Mouse (Mus musculus) limb, embryonic 14.5 days (tissue): ENCODE results near the gene Cd200r4. TPM values are rescaled to one million over a fixed set of nuclear protein-coding genes. Genes with fewer than 3 reads are reported as not detected.

Experiments
- ATAC-seq: fragments of 200-750 bp; cut with Nextera tagmentation; 2 replicates; pipeline ENCODE4 v1.8.0; 2017; ENCODE audit warnings: low read depth, moderate number of reproducible peaks, moderate TSS enrichment; ENCODE audit not compliant: low FRiP score
- DNase-seq: peaks from one replicate; pipeline ENCODE4 v3.0.0-alpha.2; 2015; ENCODE audit warnings: low spot score
- H3K27ac ChIP-seq: fragments of 300-500 bp; sonication (generic); replicated peaks from 2 replicates; pipeline ENCODE4 v1.5.1; 2014; ENCODE audit warnings: low read depth, mild to moderate bottlenecking, low read length, moderate library complexity, mixed read lengths
- H3K27me3 ChIP-seq: fragments of 300-500 bp; sonication (generic); 2 replicates; pipeline ENCODE4 v1.6.1; 2014; ENCODE audit warnings: low read length, mixed read lengths; ENCODE audit not compliant: control insufficient read depth, insufficient read depth
- H3K36me3 ChIP-seq: fragments of 300-500 bp; sonication (generic); 2 replicates; pipeline ENCODE4 v1.6.1; 2014; ENCODE audit warnings: mild to moderate bottlenecking, low read length, moderate library complexity, mixed read lengths; ENCODE audit not compliant: control insufficient read depth, insufficient read depth
- H3K4me1 ChIP-seq: fragments of 300-500 bp; sonication (generic); 2 replicates; pipeline ENCODE4 v1.6.1; 2014; ENCODE audit warnings: antibody characterized with exemption, low read length, mixed read lengths; ENCODE audit not compliant: control insufficient read depth, insufficient read depth
- H3K4me2 ChIP-seq: fragments of 300-500 bp; sonication (generic); replicated peaks from 2 replicates; pipeline ENCODE4 v1.6.1; 2014; ENCODE audit warnings: low read depth, mild to moderate bottlenecking, low read length, moderate library complexity; ENCODE audit not compliant: severe bottlenecking
- H3K4me3 ChIP-seq: fragments of 300-500 bp; sonication (generic); replicated peaks from 2 replicates; pipeline ENCODE4 v1.5.1; 2014; ENCODE audit warnings: low read length
- H3K9ac ChIP-seq: fragments of 300-500 bp; sonication (generic); 2 replicates; pipeline ENCODE4 v1.6.1; 2014; ENCODE audit warnings: mild to moderate bottlenecking, low read depth, low read length, moderate library complexity; ENCODE audit not compliant: severe bottlenecking
- H3K9me3 ChIP-seq: fragments of 300-500 bp; sonication (generic); 2 replicates; pipeline ENCODE4 v1.6.1; 2016; ENCODE audit warnings: low read length; ENCODE audit not compliant: control insufficient read depth
- POLR2A ChIP-seq: fragments of 200-500 bp; IDR thresholded peaks from 2 replicates; pipeline ENCODE4 v1.8.0; 2012; ENCODE audit warnings: inconsistent platforms, mild to moderate bottlenecking, moderate library complexity, borderline replicate concordance; ENCODE audit not compliant: insufficient read depth, insufficient read length; ENCODE audit errors: extremely low read depth
- WGBS: fragments of 180-500 bp; shearing (Covaris S2); extraction: QIAGEN DNeasy Blood & Tissue Kit; methylation state at CpG from one replicate; pipeline ENCODE4 v1.1.7; 2014; 5-methylcytosine and 5-hydroxymethylcytosine counted together
- polyA plus RNA-seq, 2 experiments: library from polyadenylated mRNA; depleted of rRNA in 1 of 2; stranded (reverse) in 1 of 2; unstranded in 1 of 2; fragments of >200 nt; fragmentation: Nextera tagmentation in 1 of 2; extraction: Ambion mirVana in 1 of 2; gene quantifications; 2 replicates each; pipeline versions ENCODE4 v1.2.1 to v1.2.3; 2012 to 2014

Cd200r4 gene
- polyA plus RNA-seq, 2 experiments, result 0.43 to 0.57 TPM

DNA sequence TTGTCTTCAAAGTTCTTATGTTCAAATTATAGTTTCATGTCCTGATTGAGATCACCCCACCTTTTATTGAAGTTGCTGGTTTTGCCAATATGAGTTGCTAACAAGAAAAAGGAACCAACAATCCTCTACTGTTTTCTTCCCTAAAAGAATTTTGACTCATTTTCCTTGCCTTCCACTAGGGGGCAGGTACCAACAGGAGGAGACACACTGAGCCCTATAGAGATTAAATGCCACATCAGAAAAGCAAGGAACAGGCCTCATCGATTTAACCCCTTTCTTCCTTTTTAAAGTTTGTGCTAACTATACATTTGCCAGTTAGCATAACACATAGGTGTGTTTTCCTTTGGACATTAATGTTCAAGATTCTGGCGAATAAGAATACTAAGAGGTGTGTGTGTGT, 43.6 kb upstream of the Cd200r4 start:
- ATAC-seq (no peak), DNase-seq (peak; percentile 25)
- no peaks in the 10 kb centered on the region for H3K4me1 ChIP-seq
- H3K4me2 ChIP-seq, result no peak overlapping the region
- H3K9ac ChIP-seq, result no peak overlapping the region
- no peak for TF ChIP-seq POLR2A
- no peaks in the 10 kb centered on the region for H3K9me3 ChIP-seq
- WGBS, result 47% methylated on average over 2 of the region's 2 CpGs
- H3K36me3 ChIP-seq, result no peaks in the 10 kb centered on the region
- H3K4me3 ChIP-seq, result no peak overlapping the region
- no peak overlapping the region for H3K27ac ChIP-seq
- no peaks in the 10 kb centered on the region for H3K27me3 ChIP-seq

DNA sequence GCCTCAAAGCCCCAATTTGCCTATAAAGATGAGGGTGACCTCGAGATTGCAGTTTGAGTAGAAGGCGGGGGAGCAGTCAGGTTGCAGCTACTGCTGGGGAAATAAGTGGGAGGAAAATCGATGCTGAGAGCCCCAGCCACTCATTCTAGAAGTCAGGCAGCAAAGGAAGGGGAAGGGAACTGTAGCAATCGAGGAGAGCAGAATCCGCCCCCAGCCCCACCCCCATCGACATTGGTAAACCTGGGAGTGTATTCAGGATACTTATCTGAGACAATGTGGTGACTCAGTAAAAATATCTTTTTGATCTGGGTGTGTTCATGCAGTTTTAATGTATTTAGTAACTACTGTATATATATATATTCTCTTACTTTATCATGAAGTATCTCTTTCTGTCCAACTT, 39.0 kb upstream of the Cd200r4 start:
- 66% methylated on average over 6 of the region's 6 CpGs for WGBS
- Histone ChIP-seq H3K9ac (no peak overlapping the region), H3K4me3 (no peak overlapping the region), H3K4me2 (no peak overlapping the region), H3K27me3 (no peaks in the 10 kb centered on the region), H3K36me3 (no peaks in the 10 kb centered on the region), H3K4me1 (no peaks in the 10 kb centered on the region), H3K9me3 (no peaks in the 10 kb centered on the region), H3K27ac (no peak overlapping the region)
- no peak for TF ChIP-seq POLR2A
- ATAC-seq (no peak), DNase-seq (no peak)

DNA sequence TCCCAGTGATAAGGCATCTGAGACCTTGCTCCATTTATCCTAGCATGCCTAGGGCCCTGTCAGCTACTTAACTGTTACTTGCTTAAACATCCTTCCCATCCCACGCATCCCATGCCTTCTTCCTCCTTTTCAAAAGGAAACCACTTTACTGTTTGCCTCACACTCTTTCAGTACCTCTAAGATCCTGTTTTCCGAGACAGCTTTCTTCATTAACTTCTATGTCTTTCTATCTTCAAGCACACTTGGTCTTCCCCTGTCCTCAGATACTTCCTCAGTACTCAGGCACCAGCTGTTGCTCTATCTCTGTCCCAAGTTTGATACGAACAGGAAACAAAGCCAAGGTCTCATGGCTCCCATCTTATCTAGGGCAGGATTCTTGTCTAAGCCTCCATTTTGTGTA, 37.9 kb upstream of the Cd200r4 start:
- ATAC-seq (no peak), DNase-seq (no peak)
- H3K9ac ChIP-seq, result no peak overlapping the region
- no peaks in the 10 kb centered on the region for H3K4me1 ChIP-seq
- no peaks in the 10 kb centered on the region for H3K9me3 ChIP-seq
- H3K36me3 ChIP-seq, result no peaks in the 10 kb centered on the region
- H3K4me2 ChIP-seq, result no peak overlapping the region
- WGBS, result 87% methylated on average over 3 of the region's 3 CpGs
- no peaks in the 10 kb centered on the region for H3K27me3 ChIP-seq
- no peak overlapping the region for H3K27ac ChIP-seq
- TF ChIP-seq POLR2A, result no peak
- no peak overlapping the region for H3K4me3 ChIP-seq

DNA sequence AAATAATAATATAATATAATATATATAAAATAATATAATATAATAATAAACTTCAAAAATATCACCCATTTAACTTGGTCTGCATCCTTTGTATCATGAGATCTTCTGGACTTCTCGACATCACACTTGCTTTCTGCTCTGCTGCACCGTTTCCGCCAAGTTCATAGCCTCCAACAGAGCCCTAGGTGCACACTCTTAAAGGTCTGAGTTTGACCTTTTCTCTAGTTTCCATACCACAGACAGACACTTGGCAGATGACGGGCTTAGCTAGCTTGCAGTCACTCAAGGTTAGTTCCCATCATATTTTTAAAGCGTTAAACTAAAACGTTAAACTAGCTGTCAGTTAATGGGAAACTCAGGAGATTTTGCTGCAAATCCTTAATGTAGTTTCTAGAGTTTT, 37.3 kb upstream of the Cd200r4 start:
- WGBS, result 77% methylated on average over 6 of the region's 6 CpGs
- DNase-seq (no peak), ATAC-seq (no peak)
- Histone ChIP-seq H3K36me3 (no peaks in the 10 kb centered on the region), H3K9ac (no peak overlapping the region), H3K27ac (no peak overlapping the region), H3K9me3 (no peaks in the 10 kb centered on the region), H3K4me2 (no peak overlapping the region), H3K27me3 (no peaks in the 10 kb centered on the region), H3K4me3 (no peak overlapping the region), H3K4me1 (no peaks in the 10 kb centered on the region)
- no peak for TF ChIP-seq POLR2A

DNA sequence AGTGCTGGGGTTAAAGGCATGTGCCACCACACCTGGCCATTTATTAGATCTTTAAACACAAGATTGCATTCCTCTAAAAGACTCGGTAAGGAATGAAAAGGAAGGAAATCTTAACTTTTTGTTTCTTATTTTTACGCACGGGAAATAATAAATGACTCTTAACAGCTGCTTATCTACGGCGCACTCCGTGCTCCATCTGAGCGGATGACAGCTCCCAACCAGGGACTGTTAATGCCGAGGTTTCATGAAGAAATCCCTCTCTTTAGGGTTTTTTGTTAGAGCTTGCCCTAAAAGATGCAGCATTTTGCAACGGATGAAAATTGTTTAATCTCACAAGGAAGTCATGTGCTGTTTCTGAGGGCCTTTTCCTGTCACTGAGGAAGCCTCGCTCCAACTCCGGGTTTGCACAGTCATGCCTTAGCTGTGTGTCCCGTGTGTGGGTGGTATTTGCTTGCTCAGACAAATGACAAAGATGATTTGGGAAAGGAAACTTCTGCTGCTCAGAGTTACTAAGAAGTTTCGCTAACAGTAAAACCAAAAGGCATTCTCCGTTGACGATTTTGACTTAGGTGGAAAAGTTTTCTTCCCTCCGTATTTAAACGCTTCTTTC, 32.9 kb upstream of the Cd200r4 start:
- H3K27ac ChIP-seq, result no peak overlapping the region
- no peaks in the 10 kb centered on the region for H3K9me3 ChIP-seq
- WGBS, result 61% methylated on average over 17 of the region's 17 CpGs
- no peak overlapping the region for H3K4me2 ChIP-seq
- H3K27me3 ChIP-seq, result no peaks in the 10 kb centered on the region
- H3K36me3 ChIP-seq, result no peaks in the 10 kb centered on the region
- no peaks in the 10 kb centered on the region for H3K4me1 ChIP-seq
- H3K4me3 ChIP-seq, result no peak overlapping the region
- no peak for DNase-seq
- no peak overlapping the region for H3K9ac ChIP-seq
- ATAC-seq, result no peak
- TF ChIP-seq POLR2A, result no peak

DNA sequence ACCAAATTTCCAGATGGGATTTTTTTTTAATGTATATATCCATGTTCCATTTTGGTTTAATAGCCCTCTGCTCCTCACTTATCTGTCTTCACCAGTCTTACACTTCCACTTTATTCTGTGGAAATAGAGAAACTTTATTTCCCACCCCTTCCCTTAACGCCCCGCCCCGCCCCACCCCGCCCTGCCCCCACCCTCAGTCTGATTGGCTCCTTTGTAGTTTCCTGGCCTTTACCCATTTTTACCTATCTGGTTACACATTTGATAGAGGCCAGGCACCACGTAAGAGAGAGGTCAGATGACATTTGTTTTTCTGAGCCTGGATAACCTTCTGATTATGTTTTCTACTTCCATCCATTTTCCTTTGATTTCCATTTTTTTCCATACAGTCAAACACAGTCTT, 32.0 kb upstream of the Cd200r4 start:
- no peak overlapping the region for H3K4me3 ChIP-seq
- WGBS, result 81% methylated on average over 5 of the region's 5 CpGs
- no peak for DNase-seq
- H3K9me3 ChIP-seq, result no peaks in the 10 kb centered on the region
- H3K9ac ChIP-seq, result no peak overlapping the region
- no peak for TF ChIP-seq POLR2A
- no peaks in the 10 kb centered on the region for H3K27me3 ChIP-seq
- H3K4me1 ChIP-seq, result no peaks in the 10 kb centered on the region
- H3K4me2 ChIP-seq, result no peak overlapping the region
- no peak for ATAC-seq
- H3K27ac ChIP-seq, result no peak overlapping the region
- H3K36me3 ChIP-seq, result no peaks in the 10 kb centered on the region
